Mouse (Mus musculus): ENCODE data around the gene Olfr1500. TPM values are rescaled to one million over a fixed set of nuclear protein-coding genes. Genes with fewer than 3 reads are reported as not detected.

Olfr1500 gene
- polyA plus RNA-seq, 1 experiment from 2014 or later: not detected

Other genes starting within 250 kb of the Olfr1500 start
- not detected in 2 replicates for gene Olfr1484, start 247.0 kb downstream of the Olfr1500 start, polyA plus RNA-seq (2015; fragmentation: Nextera tagmentation; extraction: Ambion mirVana)
- gene Olfr1487, start 213.1 kb downstream of the Olfr1500 start, polyA plus RNA-seq (2015; fragmentation: Nextera tagmentation; extraction: Ambion mirVana): not detected in 2 replicates
- gene Olfr1489, start 198.9 kb downstream of the Olfr1500 start, polyA plus RNA-seq (2015; fragmentation: Nextera tagmentation; extraction: Ambion mirVana): not detected in 2 replicates
- not detected in 2 replicates for gene Olfr1490, start 179.4 kb downstream of the Olfr1500 start, polyA plus RNA-seq (2015; fragmentation: Nextera tagmentation; extraction: Ambion mirVana)
- gene Olfr1491, start 133.2 kb downstream of the Olfr1500 start, polyA plus RNA-seq (2015; fragmentation: Nextera tagmentation; extraction: Ambion mirVana): not detected in 2 replicates
- not detected in 2 replicates for gene Olfr1493-ps1, start 107.2 kb downstream of the Olfr1500 start, polyA plus RNA-seq (2015; fragmentation: Nextera tagmentation; extraction: Ambion mirVana)
- gene Olfr1494, start 90.8 kb downstream of the Olfr1500 start, polyA plus RNA-seq (2015; fragmentation: Nextera tagmentation; extraction: Ambion mirVana): not detected in 2 replicates
- gene Olfr1495, start 65.9 kb downstream of the Olfr1500 start, polyA plus RNA-seq (2015; fragmentation: Nextera tagmentation; extraction: Ambion mirVana): not detected in 2 replicates
- not detected in 2 replicates for gene Olfr1496, start 52.6 kb downstream of the Olfr1500 start, polyA plus RNA-seq (2015; fragmentation: Nextera tagmentation; extraction: Ambion mirVana)
- gene Olfr1497, start 32.3 kb downstream of the Olfr1500 start, polyA plus RNA-seq (2015; fragmentation: Nextera tagmentation; extraction: Ambion mirVana): not detected in 2 replicates
- not detected in 2 replicates for gene Olfr1499, start 11.0 kb downstream of the Olfr1500 start, polyA plus RNA-seq (2015; fragmentation: Nextera tagmentation; extraction: Ambion mirVana)
- not detected in 2 replicates for gene Olfr1501, start 20.2 kb upstream of the Olfr1500 start, polyA plus RNA-seq (2015; fragmentation: Nextera tagmentation; extraction: Ambion mirVana)
- gene Olfr1502, start 31.3 kb upstream of the Olfr1500 start, polyA plus RNA-seq (2015; fragmentation: Nextera tagmentation; extraction: Ambion mirVana): not detected in 2 replicates
- gene Olfr1504, start 67.4 kb upstream of the Olfr1500 start, polyA plus RNA-seq (2015; fragmentation: Nextera tagmentation; extraction: Ambion mirVana): not detected in 2 replicates
- not detected in 2 replicates for gene Olfr1505, start 83.0 kb upstream of the Olfr1500 start, polyA plus RNA-seq (2015; fragmentation: Nextera tagmentation; extraction: Ambion mirVana)